Mouse (Mus musculus) MEL (cell line): ENCODE data around the gene Pla2g2c. TPM values are rescaled to one million over a fixed set of nuclear protein-coding genes. Genes with fewer than 3 reads are reported as not detected.

ENCODE experiments used
- DNase-seq: peaks from one replicate; pipeline ENCODE4 v3.0.0; 2011; ENCODE audit warnings: low read depth, low spot score
- H3K27ac ChIP-seq: 2 replicates; pipeline ENCODE4 v1.5.1; 2012; ENCODE audit warnings: low read depth, mild to moderate bottlenecking, control low read depth, low read length, moderate library complexity; ENCODE audit not compliant: control insufficient read depth
- H3K27me3 ChIP-seq, 2 experiments: fragments of 150-350 bp in 1 of 2; sonication (generic) in 1 of 2; 2 replicates each; pipeline ENCODE4 v1.6.1; 2012; ENCODE audit warnings: low read length in 2 of 2, mild to moderate bottlenecking in 2 of 2, improper control_type of control experiment in 1 of 2, moderate library complexity in 1 of 2; ENCODE audit not compliant: insufficient read depth in 2 of 2, control insufficient read depth in 1 of 2
- H3K36me3 ChIP-seq, 2 experiments: 2 replicates each; pipeline ENCODE4 v1.6.1; 2012 to 2014; ENCODE audit warnings: low read length in 2 of 2, improper control_type of control experiment in 1 of 2, inconsistent platforms in 1 of 2, mild to moderate bottlenecking in 1 of 2; ENCODE audit not compliant: insufficient read depth in 2 of 2, control insufficient read depth in 1 of 2
- H3K4me1 ChIP-seq, 2 experiments: fragments of 150-350 bp in 1 of 2; sonication (generic) in 1 of 2; 2 replicates each; pipeline ENCODE4 v1.6.1; 2012; ENCODE audit warnings: low read length in 2 of 2, improper control_type of control experiment in 1 of 2, mild to moderate bottlenecking in 1 of 2; ENCODE audit not compliant: insufficient read depth in 2 of 2, control insufficient read depth in 1 of 2
- H3K4me3 ChIP-seq, 2 experiments: fragments of 150-350 bp in 1 of 2; sonication (generic) in 1 of 2; 2 replicates each; pipeline ENCODE4 v1.5.1; 2012; ENCODE audit warnings: low read depth in 2 of 2, low read length in 2 of 2, mild to moderate bottlenecking in 2 of 2, moderate library complexity in 2 of 2, control low read depth in 1 of 2, improper control_type of control experiment in 1 of 2; ENCODE audit not compliant: control insufficient read depth in 1 of 2, insufficient read depth in 1 of 2
- H3K79me2 ChIP-seq: 2 replicates; pipeline ENCODE4 v1.6.1; 2012; ENCODE audit warnings: mild to moderate bottlenecking, low read length, moderate library complexity; ENCODE audit not compliant: control insufficient read depth, poor library complexity, insufficient read depth
- H3K9ac ChIP-seq: 2 replicates; pipeline ENCODE4 v1.6.1; 2012; ENCODE audit warnings: low read depth, mild to moderate bottlenecking, control low read depth, low read length, moderate library complexity; ENCODE audit not compliant: control insufficient read depth, poor library complexity, severe bottlenecking
- H3K9me3 ChIP-seq: fragments of 150-350 bp; sonication (generic); replicated peaks from 2 replicates; pipeline ENCODE4 v1.6.1; 2012; ENCODE audit warnings: mild to moderate bottlenecking, low read length, improper control_type of control experiment, moderate library complexity; ENCODE audit not compliant: insufficient read depth
- CTCF ChIP-seq, 3 experiments: IDR thresholded peaks in 2 of 3; conservative IDR thresholded peaks in 1 of 3; 2 replicates each; pipeline ENCODE4 v1.5.1; 2011 to 2012; ENCODE audit warnings: low read length in 3 of 3, low read depth in 2 of 3, mild to moderate bottlenecking in 2 of 3, improper control_type of control experiment in 1 of 3, inconsistent platforms in 1 of 3, mixed read lengths in 1 of 3, moderate library complexity in 1 of 3; ENCODE audit not compliant: control insufficient read depth in 1 of 3, insufficient read depth in 1 of 3, poor library complexity in 1 of 3, severe bottlenecking in 1 of 3
- ELF1 ChIP-seq: IDR thresholded peaks from 2 replicates; pipeline ENCODE4 v1.6.1; 2014; ENCODE audit warnings: low read depth, mild to moderate bottlenecking, inconsistent platforms, low read length, improper control_type of control experiment, moderate library complexity
- GABPA ChIP-seq: IDR thresholded peaks from 2 replicates; pipeline ENCODE4 v1.6.1; 2012; ENCODE audit warnings: low read depth, mild to moderate bottlenecking, inconsistent platforms, low read length, improper control_type of control experiment, moderate library complexity
- GATA1 ChIP-seq: IDR thresholded peaks from 2 replicates; pipeline ENCODE4 v1.6.1; 2011; ENCODE audit warnings: low read depth, low read length, improper control_type of control experiment
- HCFC1 ChIP-seq: IDR thresholded peaks from 2 replicates; pipeline ENCODE4 v1.6.1; 2012; ENCODE audit warnings: low read depth, mild to moderate bottlenecking, inconsistent platforms, low read length, improper control_type of control experiment, moderate library complexity
- MAX ChIP-seq: IDR thresholded peaks from 2 replicates; pipeline ENCODE4 v1.6.1; 2011; ENCODE audit warnings: low read length, improper control_type of control experiment
- NELFE ChIP-seq: IDR thresholded peaks from 2 replicates; pipeline ENCODE4 v1.6.1; 2011; ENCODE audit warnings: low read depth, low read length, improper control_type of control experiment
- POLR2A ChIP-seq, 2 experiments: IDR thresholded peaks; 2 replicates each; pipeline ENCODE4 v1.6.1; 2011 to 2012; ENCODE audit warnings: low read length in 2 of 2, mild to moderate bottlenecking in 2 of 2, control low read depth in 1 of 2, improper control_type of control experiment in 1 of 2, low read depth in 1 of 2, moderate library complexity in 1 of 2; ENCODE audit not compliant: control insufficient read depth in 1 of 2, insufficient read depth in 1 of 2, poor library complexity in 1 of 2
- SIN3A ChIP-seq: IDR thresholded peaks from 2 replicates; pipeline ENCODE4 v1.6.1; 2012; ENCODE audit warnings: low read length, improper control_type of control experiment, inconsistent platforms
- TCF12 ChIP-seq: IDR thresholded peaks from 2 replicates; pipeline ENCODE4 v1.6.1; 2014; ENCODE audit warnings: low read depth, mild to moderate bottlenecking, inconsistent platforms, low read length, improper control_type of control experiment, moderate library complexity
- UBTF ChIP-seq: IDR thresholded peaks from 2 replicates; pipeline ENCODE4 v1.6.1; 2012; ENCODE audit warnings: low read depth, mild to moderate bottlenecking, inconsistent platforms, low read length, improper control_type of control experiment, moderate library complexity, borderline replicate concordance; ENCODE audit not compliant: insufficient read depth
- ZKSCAN1 ChIP-seq: IDR thresholded peaks from 2 replicates; pipeline ENCODE4 v1.6.1; 2012; ENCODE audit warnings: low read depth, mild to moderate bottlenecking, inconsistent platforms, low read length, improper control_type of control experiment, moderate library complexity
- ZMIZ1 ChIP-seq: IDR thresholded peaks from 2 replicates; pipeline ENCODE4 v1.6.1; 2012; ENCODE audit warnings: low read depth, mild to moderate bottlenecking, inconsistent platforms, low read length, improper control_type of control experiment, moderate library complexity
- polyA plus RNA-seq, 2 experiments: library from polyadenylated mRNA; stranded (reverse) in 1 of 2; unstranded in 1 of 2; fragments of >175 nt in 1 of 2; fragments of >200 nt in 1 of 2; gene quantifications; 2 replicates each; pipeline versions ENCODE4 v1.2.1 to v1.2.4; 2012; ENCODE audit warnings: low replicate concordance in 2 of 2, low read depth in 1 of 2; ENCODE audit not compliant: insufficient read length in 2 of 2, insufficient read depth in 1 of 2, missing spikeins in 1 of 2
- total RNA-seq: library from RNA; depleted of rRNA; stranded (reverse); fragments of 300-350 nt; gene quantifications from 2 replicates; pipeline ENCODE4 v1.2.3, GENCODE M21; 2012

Gene Pla2g2c
- total and polyA plus RNA-seq, 3 experiments = not detected

GRCm38 (mm10) chr4:138677579-138677978 is 47.0 kb upstream of the Pla2g2c start:
- Histone ChIP-seq H3K9me3 (no peaks in the 10 kb centered on the region), H3K27ac (no peak overlapping the region), H3K79me2 (no peaks in the 10 kb centered on the region)
- TF ChIP-seq UBTF = no peak
- TF ChIP-seq MAX = no peak
- TF ChIP-seq, all 39 proteins: peak for 0
- H3K9ac ChIP-seq = no peak overlapping the region
- no peaks in the 10 kb centered on the region for H3K27me3 ChIP-seq
- no peak for DNase-seq
- no peak overlapping the region for H3K4me3 ChIP-seq
- no peaks in the 10 kb centered on the region for H3K4me1 ChIP-seq
- no peaks in the 10 kb centered on the region for H3K36me3 ChIP-seq

GRCm38 (mm10) chr4:138680124-138680523 is 44.5 kb upstream of the Pla2g2c start:
- Histone ChIP-seq H3K36me3 (no peaks in the 10 kb centered on the region), H3K79me2 (no peaks in the 10 kb centered on the region), H3K9ac (no peak overlapping the region)
- TF ChIP-seq ZMIZ1 = no peak
- no peak for TF ChIP-seq ZKSCAN1
- TF ChIP-seq NELFE = no peak
- no peak for TF ChIP-seq TCF12
- no peak for TF ChIP-seq HCFC1
- TF ChIP-seq GATA1 = no peak
- TF ChIP-seq ELF1 = no peak
- TF ChIP-seq GABPA = no peak
- TF ChIP-seq SIN3A = no peak
- TF ChIP-seq POLR2A (IDR thresholded peaks at IDR 0.05; ENCODE audit: control insufficient read depth in 1 of 2, insufficient read depth in 1 of 2, low read depth in 1 of 2, low read length in 2 of 2, poor library complexity in 1 of 2) = no peak
- TF ChIP-seq, all 39 proteins: peak for 0
- Histone ChIP-seq H3K4me1 (no peaks in the 10 kb centered on the region), H3K27me3 (no peaks in the 10 kb centered on the region), H3K4me3 (no peak overlapping the region), H3K9me3 (no peaks in the 10 kb centered on the region), H3K27ac (no peak overlapping the region)
- no peak for DNase-seq

- H3K4me3 ChIP-seq = no peak overlapping the region
- no peak for DNase-seq
- H3K9ac ChIP-seq = no peak overlapping the region
- no peaks in the 10 kb centered on the region for H3K9me3 ChIP-seq
- no peaks in the 10 kb centered on the region for H3K79me2 ChIP-seq
- H3K4me1 ChIP-seq = no peaks in the 10 kb centered on the region
- TF ChIP-seq CTCF (IDR thresholded peaks at IDR 0.05 in 2 of 3, conservative IDR thresholded peaks at IDR 0.05 in 1 of 3; ENCODE audit: control insufficient read depth in 1 of 3, insufficient read depth in 1 of 3, low read depth in 2 of 3, low read length in 3 of 3, poor library complexity in 1 of 3, severe bottlenecking in 1 of 3) = no peak
- no peak overlapping the region for H3K27ac ChIP-seq
- no peaks in the 10 kb centered on the region for H3K36me3 ChIP-seq
- no peaks in the 10 kb centered on the region for H3K27me3 ChIP-seq
Observed at GRCm38 (mm10) chr4:138682760-138683159, 41.8 kb upstream of the Pla2g2c start.
